Mouse (Mus musculus): ENCODE data around the gene Met.

DNA sequence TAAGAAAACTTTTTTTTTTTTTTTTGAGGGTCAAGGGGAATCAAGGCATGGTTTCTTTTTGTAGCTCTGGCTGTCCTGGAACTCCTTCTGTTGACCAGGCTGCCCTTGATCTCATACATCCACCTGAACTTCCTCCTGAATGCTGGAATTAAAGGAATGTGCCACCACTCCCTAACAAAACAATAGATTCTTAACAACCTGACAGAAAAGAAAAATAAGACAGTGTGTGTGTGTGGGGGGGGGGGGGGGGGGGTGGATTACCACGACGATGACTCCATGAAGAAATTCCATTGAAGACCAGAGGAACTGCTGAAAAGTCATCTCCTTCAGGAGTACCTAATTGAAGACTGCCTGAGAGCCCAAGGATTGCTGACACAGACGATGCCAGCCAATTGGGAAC, 157.8 kb downstream of the Met start:
- TF ChIP-seq CTCF (IDR thresholded peaks at IDR 0.05; ENCODE audit: low read depth) (no peak), EP300 (optimal IDR thresholded peaks at IDR 0.05) (no peak)
